Mouse (Mus musculus) gastrocnemius, postnatal 4 days (tissue): ENCODE measurements at regions not wholly inside any gene's neighbourhood (a gene's known extent, or its start where the extent isn't known, plus 50 kb on each side); places are given as distances from the start of the nearest gene placed in this dataset. TPM values are rescaled to one million over a fixed set of nuclear protein-coding genes. Genes with fewer than 3 reads are reported as not detected.

Experiments used
- DNase-seq, 2 experiments: peaks; one replicate each; pipeline ENCODE4 v3.0.0; 2021 to 2022; ENCODE audit warnings: low spot score in 2 of 2, mixed read lengths in 2 of 2
- microRNA-seq: library from miRNA; unstranded; fragments of <30 nt; microRNA quantifications from one replicate; pipeline ENCODE4 v1.2.0, GENCODE M21; 2021

DNA sequence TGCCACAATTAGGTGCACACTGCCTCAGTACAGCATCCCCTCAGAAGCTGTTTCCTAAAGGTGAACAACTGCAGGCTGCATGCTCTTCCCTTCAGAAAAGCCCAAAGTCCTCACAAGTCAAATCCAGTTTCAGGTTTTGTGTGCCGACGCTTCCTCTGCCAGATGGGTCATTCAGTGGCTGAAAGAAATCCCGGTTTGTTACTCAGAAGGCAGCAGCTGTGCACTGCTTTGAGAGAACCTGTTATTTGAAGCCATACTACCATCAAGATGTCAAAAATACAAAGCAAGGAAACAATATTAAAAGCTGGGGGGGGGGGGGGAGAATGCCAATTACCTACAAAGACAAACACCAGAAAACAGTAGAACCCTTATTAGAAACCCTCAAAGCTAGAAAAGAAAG is 678.7 kb downstream of the Utrn start:
- DNase-seq: no peak

DNA sequence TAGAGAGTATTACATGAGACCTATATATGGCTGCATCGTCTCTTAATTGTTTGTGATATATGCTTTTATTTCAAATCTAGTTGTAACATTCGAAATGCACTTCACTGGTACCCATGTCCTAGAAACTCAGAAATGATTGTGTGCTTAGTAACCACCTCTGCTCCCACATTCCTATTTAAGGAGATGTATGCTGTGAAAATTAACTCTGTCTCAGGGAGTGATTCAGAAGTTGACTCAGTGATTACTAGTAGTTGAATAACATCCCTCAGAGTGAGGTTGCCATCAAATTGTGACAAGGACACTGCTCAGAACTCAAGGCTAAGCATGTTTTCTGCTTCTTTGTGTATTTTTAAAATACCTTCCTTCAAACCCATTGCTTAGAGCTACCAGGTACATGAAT is 661.9 kb downstream of the Utrn start:
- DNase-seq: no peak

DNA sequence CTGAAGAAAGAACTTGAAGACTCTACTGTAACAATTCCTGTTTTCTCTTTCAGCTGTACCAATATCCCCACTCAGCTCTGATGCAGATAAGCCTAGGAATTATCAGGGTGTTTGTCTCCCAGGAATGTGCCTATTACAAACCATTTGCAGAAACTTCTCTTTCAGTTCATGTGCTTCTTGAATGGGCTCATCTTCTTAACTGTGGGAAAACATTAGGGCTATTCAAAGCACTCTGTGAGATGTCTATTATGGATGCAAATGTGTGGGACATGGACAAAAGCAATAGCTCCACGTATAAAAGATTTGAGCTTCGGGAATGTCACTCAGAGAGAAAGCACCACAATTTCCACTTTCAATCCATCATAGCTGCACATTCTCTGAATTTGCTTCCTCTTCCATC is 659.0 kb downstream of the Utrn start:
- no peak for DNase-seq

GRCm38 (mm10) chr10:12218879-12219278 is 650.3 kb downstream of the Utrn start:
- no peak for DNase-seq

GRCm38 (mm10) chr10:12234141-12234540 is 635.0 kb downstream of the Utrn start:
- no peak for DNase-seq

DNA sequence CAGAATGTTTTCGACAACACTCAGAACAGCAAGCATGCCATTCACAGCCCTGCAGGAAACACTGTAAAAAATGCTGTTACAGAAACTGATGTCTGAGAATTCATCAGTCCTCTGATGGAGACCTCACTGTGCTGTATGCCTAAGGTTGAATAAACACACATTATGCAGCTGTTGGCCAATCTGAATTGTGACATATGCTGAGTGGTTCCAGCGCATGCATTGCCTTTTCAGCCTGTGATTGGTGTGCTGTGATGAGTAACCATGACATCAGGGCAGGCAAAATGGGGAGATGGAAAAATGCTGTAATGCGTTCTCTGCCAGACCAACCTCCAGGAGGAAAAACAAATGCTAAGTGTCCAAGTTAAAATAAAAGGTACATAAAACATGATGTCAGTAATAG is 620.3 kb downstream of the Utrn start:
- DNase-seq: no peak

GRCm38 (mm10) chr10:12253274-12253673 is 615.9 kb downstream of the Utrn start:
- no peak for DNase-seq

GRCm38 (mm10) chr10:12285679-12286078 is 583.5 kb downstream of the Utrn start:
- no peak for DNase-seq

- no peak for DNase-seq
Observed at GRCm38 (mm10) chr10:12298887-12299286, 570.3 kb downstream of the Utrn start.

GRCm38 (mm10) chr10:12302396-12302795 is 566.8 kb downstream of the Utrn start:
- DNase-seq: no peak

DNA sequence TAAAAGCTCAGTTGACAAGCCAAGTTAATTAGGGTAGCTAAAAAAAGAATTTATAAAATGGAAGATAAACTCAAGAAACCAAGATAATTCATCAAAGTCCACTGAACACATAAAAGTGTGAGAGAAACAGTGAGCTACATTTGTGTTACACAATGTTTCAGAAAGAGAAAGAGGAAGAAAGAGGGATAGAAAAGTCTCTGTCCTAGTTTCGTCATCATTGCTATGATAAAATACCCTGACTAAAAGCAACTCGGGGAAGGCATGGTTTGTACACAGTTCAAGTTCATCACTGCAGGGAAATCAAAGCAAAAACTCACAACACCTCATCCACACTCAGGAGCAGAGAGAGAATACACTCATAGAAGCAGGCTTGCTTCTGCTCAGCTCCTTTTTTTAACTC is 548.9 kb downstream of the Utrn start:
- DNase-seq: no peak

Small RNA genes in the stretch of these regions (microRNA-seq; reads per million reads assigned to microRNA genes)
- not detected for gene Gm22194
